Mouse (Mus musculus) left cerebral cortex, postnatal 4 days (tissue): ENCODE results near the gene Arf5. TPM values are rescaled to one million over a fixed set of nuclear protein-coding genes. Genes with fewer than 3 reads are reported as not detected.

ENCODE experiments used
- total RNA-seq, 2 experiments: library from RNA; stranded (reverse); gene quantifications; 2 replicates each; pipeline ENCODE4 v1.2.3; 2021

Gene Arf5
- total RNA-seq, 2 experiments from 2014 or later: 349 to 350 TPM

Other genes with a start within 250 kb of the Arf5 start
- 10 to 100 TPM; 18.0 to 19.8 TPM for gene Zfp800, start 25.6 kb upstream of the Arf5 start, total RNA-seq
- gene Fscn3, start 4.2 kb downstream of the Arf5 start, total RNA-seq: under 1 TPM in 1 of 2 experiments, not detected in 1; 0.36 TPM
- 10 to 100 TPM; 13.4 to 13.6 TPM for gene Gcc1, start 4.8 kb downstream of the Arf5 start, total RNA-seq
- gene Pax4, start 25.8 kb downstream of the Arf5 start, total RNA-seq: not detected
- 100 to 1,000 TPM; 114 TPM for gene Snd1, start 51.6 kb downstream of the Arf5 start, total RNA-seq